Mouse (Mus musculus): ENCODE data around the gene Add2.
"Not testable (repeated sequence)": the region's sequence is repeated elsewhere in the genome, so short reads cannot be mapped to it uniquely, and the experiment has no call there.

Add2 gene

DNA sequence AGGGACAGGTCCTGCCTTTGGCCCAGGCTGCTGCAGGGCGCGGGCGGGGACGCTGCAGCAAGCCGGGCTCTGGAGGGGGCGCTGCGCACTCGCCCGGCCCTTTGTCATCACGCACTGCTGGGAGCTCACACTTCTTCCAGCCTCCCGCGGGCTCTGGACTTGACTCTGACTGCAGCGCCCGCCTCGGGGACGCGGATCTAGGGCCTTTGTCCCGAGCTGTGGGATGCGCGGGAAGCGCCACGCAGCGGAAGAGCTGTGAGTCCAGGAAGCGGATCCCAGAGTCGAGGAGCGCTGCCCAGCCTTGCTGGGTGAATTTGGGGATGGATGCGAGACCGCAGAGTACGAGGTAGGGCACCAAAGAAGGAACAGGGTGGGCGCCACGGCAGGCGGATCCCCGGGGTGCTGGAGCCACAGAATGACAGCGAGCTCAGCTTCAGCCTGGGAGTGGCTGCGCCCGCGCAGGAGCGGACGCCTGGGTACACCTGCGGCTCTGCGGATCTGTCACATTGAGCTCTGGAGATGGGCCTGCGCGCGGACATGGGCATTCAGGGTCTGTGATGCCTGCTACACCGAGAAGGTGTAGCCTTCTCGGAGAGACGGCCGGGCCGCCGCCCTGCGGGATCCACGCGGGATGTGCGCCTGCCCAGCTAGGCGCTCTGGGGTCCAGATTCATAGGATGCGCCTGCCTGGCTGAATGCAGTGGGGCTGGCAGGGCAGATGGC, at the start of gene Add2:
Gene Add2, plus strand, starts transcription at position 81 of the 722 bp plus-strand sequence.
- CTCF ChIA-PET = no interaction called here

DNA sequence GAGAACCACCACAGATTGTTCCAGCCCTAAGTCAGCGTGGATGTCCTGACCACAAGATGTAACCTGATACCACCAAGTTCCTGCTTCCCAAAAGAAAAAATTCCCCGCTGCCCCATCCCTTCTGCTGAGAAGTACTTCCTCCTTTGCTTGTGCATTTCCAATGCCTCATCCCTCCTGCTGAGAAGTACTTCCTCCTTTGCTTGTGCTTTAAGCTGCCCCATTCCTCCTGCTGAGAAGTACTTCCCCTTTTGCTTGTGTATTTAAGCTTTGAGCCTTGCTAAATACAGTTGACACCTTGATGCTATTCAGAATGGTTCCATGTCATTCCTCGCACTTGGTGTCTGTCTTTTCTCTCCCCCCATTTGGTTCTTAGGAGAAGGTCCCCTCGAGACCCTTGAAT, 49.7 kb upstream of the Add2 start:
- CTCF ChIA-PET = interaction anchor here (0.6 kb wide), 1 partner anchor 936 kb away, joined by 3 read pairs; no protein-coding TSS in a partner anchor

DNA sequence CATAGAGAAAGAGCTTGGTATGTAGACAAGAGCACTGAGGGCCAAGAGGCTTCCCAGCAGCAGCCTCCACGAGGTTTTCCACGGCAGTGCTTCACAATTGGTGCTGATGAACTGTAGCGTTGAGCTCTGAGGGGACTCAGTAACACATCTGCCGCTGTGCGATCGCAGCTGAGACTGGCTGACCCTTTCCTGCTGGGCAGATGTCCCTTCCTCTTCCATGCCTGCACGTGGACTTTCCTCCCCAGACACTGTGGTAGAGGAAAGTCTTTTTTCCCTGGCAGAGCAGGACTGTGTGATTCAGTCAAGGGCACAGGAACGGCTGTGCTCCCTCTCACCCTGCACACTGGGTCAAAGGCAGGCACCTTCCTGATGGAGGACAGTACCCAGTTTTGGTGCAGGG, 44.1 kb upstream of the Add2 start:
- CTCF ChIA-PET = no interaction called here

DNA sequence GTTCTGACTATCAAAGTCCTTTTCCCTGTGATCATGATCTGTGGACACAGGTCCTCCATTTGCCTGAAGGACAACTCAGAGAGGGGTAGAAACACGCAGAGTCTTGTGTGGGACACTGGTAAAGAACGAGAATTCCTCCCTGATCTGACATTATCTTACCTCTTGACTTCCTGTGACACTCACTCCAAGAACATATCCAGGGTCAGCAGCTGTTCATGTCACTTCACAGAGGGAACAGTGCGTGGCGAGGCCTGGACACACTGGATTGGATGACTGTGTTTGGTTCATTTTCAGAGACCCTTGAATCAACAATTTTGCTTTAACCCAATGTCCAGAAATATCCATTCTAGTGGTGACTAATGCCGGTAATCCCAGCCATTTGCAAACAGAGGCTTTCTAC, 38.9 kb upstream of the Add2 start:
- CTCF ChIA-PET = not testable (repeated sequence)

DNA sequence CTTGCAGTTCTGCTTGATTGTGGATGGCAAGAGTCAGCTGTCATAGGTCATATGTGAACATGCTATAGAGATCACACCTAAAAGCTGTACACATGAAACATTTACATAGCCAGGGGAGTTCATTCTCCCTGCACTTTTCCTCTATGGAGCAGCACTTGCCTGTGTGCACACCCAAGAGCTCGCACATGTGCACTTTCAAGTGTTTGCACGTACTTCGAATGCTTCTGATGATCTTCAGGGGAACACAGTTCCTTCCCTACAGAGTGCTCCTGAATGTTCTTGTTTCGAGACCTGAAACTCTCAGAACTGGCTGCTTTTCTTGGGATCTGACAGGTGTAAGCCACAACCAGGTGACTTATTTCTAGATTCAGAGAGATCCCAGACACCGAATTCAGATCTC, 37.7 kb upstream of the Add2 start:
- CTCF ChIA-PET = not testable (repeated sequence)

DNA sequence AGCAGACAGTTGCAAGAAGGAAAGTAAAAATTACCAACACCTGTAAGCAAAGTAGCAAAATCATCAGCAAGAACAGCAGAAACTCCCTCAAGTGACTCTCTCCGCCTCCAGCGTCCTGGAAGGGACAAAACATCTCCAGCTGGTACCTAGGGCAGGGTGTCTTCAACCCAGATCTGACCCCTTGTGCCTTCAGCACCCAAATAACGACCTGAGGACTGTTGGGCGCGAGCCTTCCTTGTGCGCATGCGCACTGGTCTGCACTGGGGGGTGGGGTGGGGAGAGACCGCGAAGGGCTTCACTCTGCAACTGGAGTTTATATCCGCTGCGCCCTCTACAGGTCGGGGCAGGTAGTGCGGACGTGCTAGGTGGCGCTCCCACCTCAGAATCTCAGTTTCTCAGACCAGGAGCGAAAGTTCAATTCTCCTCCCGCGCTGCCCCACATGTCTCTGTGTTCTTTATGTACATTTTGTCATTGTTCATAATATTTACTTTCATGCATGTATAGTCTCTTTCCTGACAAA, 25.0 kb upstream of the Add2 start:
- CTCF ChIA-PET = interaction anchor here (0.8 kb wide), 1 partner anchor 65 kb away, joined by 4 read pairs; no protein-coding TSS in a partner anchor

DNA sequence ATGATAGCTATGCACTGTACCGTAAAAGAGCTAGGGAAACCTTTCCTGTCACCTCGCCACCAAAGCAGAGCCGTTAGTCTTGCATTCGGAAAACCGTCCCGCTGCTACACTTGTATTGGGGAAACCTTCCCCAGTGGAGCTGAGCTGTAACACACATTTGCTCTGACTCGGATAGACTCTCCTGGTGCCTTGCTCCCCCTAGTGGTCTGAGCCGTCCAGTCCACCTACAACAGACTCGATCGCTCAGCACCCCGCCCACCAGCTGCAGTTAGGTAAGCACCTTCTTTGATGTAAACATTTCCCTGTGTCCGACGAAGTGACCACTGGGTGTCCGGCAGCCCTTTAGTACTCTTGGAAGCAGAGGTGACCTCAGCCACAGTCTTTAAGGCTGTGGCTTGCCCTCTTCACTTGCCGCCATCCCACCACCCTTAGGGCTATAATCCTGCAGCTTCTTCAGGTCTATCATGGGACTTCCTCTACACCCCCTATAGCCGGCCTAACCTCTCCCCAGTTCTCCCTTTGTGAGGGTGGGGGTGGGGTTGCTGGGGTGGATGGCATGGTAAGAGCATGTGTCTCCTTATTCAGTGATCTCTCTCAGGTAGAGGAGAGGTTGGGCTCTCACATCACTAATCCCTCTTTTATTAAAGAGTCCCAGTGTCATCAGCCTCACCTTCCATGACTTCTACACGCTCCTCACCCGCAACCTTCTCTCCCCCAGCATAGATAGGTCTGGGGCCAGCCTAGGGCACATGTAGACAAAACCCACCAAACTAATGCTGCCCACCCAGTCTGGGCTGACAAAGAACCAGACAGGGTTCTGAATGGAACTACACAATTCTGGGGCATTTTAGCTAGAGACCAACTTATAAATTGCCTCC, 24.0 kb upstream of the Add2 start:
- CTCF ChIA-PET = interaction anchor here (0.8 to 1.1 kb wide), 3 partner anchors 38 to 90 kb away, joined by 3 to 4 read pairs (median 3); no protein-coding TSS in a partner anchor

DNA sequence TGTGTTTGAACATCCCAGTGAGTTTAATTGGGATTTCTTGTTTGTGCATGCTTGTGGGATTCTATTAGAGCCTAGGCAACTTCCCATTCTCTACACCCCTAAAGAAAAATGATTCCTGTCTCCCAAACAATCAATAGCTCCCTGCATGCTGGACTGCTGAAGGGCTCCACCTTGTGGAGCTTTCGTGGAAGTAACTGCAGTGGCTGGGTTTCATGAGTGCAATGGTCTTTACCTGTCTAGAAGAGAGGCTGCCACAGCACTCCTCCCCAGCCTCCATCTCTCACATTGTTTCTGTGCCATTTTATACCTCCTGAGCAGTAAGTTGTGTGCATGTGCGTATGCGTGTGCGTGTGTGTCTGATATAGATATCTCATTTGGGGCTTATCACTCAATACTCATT, 18.5 kb upstream of the Add2 start:
- CTCF ChIA-PET = no interaction called here

DNA sequence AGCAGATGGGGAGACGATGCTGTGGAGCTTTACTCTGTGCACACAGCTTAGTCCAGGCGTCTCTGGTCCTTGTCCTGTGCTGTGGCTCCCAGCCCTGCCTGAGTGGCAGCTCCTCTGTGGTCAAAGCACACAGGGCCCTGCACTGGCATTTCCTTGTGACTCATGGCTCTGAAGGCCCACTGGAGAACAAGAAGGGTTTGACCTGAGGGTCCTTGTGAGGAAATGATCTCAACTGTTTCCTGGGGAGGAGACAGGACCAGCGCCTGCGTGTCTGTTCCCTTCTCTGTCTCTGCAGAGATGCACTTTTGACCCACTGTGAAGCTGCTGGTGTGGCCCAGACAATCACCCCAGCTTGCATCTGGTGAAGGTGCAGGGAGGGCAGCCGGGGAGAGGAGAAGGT, 13.7 kb upstream of the Add2 start:
- CTCF ChIA-PET = not testable (repeated sequence)

DNA sequence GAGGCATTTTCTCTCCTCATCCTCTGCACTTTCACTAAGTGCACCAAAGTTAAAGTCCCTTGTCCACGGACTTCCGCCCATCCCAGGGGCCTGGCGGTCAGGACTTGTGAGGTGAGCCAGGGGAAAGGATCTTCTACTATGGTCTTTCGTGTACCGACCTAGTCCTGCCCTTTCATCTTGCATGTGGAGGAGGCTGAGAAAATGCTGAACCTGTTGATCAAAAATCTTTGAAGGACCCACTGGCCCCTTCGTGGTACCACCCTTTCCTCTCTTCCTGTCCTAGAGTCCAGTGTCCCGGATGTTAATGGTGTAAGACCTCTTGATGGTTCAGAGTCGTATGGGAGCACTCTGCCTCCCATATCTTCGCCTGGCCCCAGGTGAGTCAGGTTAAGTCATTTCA, 12.6 kb upstream of the Add2 start, which contains the start of gene Figla:
Gene Figla, plus strand, starts transcription at position 301 of the 400 bp plus-strand sequence.
- CTCF ChIA-PET = no interaction called here

DNA sequence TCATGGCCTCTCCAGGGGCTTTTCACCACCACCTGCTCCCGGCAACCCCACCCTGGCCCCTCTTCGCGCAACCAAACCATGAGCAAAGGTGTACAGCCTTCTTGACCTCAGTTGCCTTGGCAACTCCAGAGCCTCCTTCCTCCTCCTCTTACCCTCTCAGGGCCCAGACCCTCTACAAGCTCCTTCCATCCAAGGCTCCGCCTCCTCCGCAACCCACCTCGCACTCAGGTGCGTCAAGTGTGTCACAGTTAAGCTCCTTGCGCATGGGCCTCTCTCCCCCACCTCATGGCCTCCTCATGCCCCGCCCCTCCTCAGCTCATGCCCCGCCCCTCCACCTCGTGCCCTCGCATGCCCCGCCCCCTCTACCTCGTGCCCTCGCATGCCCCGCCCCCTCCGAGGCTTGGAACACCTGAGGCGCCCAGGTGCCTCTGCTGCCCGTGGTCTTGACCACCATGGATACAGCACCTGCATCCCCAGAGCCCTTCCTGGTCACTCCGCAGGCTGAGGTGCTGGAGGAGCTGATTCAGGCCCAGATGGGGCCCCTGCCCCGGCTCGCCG, 11.6 kb upstream of the Add2 start:
- CTCF ChIA-PET = no interaction called here

DNA sequence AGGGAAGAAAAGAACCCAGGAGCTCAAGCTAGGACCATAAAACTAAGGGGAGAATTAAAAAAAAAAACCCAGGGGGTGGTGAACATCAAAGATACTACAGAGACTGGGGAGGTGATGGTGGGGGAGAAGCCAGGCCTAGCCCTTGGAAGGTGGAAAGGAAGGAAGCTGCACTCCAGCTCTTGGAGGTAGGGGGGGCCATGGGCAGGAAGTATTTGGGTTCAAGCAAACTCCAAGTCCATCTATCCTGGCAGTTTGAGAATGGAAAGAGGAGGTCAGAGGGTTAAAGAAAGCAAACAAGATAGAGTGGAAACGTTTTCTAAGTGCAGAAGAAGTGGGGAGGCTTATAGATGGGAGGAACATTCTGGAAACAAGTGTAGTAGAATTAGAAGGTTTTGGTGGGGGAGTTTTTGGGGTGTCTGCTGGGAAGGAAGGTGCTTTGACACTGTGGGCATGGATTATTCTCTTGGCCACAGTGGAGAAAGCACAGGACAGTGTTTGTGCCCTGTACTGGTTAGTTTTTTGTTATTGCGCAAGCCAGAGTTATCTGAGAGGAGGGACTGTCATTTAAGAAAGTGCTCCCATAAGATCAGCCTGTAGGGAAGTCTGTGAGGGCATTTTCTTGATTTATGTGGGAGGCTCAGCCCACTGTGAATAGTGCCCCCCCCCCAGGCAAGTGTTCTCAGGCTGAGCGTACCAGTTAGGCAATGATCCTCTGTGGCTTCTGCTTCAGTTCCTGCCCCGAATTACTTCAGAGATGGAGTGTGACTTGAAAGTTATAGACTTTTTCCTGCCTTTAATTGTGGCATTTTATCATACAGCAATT, 8.9 kb upstream of the Add2 start:
- CTCF ChIA-PET = no interaction called here

DNA sequence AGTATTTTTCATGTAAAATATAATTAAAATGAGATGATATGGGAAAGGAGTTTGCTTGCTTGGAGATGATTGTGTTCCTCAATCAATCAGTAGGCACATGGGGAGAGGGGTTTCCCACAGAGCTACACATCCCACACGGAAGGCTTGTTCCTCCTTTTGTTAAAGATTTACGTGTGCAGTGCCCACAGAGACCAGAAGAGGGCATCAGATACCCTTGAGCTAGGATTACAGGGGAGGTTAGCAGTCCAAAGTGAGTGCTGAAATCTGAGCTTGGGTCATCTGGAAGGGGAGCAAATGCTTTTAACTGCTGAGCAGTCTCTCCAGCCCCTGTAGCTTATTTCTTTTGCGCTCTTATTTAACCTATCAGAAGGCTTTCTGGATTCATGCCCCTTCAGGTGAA, 7.5 kb upstream of the Add2 start:
- CTCF ChIA-PET = no interaction called here

DNA sequence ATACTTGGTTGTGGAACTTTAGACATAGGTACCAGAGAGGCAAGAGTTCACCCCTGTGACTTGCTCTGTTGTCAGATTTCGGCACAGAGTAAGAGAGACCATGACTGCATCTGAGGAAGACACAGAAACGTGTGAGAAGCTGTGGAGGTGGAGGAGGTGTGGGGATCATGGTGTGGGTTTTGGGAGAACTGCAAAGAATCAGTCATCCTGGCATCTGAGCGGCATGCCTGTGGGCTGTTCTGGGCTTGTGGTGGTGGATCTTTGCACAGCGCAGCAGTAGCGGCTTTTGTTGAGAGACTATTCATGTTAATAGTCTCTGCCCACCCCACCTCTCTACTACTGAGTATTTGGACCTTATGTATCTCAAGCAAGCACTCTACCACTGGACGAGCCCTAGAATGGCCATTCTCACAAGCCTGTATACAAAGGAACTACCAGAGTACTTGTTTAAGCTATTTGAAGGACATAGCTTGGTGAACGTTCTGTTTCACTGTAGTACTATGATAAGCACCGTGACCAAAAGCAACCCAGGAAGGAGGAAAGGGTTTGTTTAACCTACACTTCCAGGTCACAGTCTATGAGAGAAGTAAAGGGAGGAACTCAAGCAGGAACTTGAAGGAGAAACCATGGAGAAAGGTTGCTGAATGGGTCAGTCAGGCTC, 1.7 kb upstream of the Add2 start:
- CTCF ChIA-PET = no interaction called here

DNA sequence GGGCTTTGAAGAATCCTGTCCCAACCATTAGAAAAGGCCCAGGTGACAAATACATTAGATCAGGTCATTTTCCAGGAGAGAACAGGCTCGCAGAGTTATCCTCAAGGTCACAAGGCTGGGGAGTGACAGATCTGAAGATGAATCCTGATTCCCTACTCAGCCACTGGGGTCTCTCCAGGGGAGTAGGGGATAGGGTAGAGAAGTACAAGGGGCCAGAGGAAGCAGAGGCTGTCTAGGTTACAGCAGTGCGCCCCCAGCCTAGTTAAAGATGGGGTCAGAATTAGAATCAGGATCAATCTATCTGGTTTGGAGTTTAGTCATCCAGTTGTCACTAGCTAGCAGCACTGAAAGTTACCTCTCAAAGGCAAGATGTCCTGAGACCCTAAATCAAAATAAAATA, 331 bp upstream of the Add2 start:
- CTCF ChIA-PET = no interaction called here

DNA sequence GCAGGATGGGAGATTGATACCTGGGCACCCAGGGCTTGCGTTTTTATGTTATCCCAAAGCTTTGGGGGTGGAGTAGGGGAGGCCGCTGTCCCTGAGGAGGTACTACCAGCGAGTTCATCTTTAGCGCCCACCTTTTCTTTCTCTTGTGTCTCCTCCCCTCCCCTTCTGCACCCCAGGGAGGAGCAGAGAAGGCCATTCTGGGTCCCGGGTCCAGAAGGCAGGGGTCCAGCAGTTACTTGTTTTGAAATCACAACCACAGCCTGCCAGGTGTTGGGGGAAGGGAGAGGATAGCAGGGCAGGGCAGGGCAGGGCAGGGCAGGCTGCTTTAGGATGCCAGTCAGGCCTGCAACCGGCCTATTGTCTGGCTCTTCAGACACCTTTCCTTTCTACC, 837 bp downstream of the Add2 start:
- CTCF ChIA-PET = no interaction called here

DNA sequence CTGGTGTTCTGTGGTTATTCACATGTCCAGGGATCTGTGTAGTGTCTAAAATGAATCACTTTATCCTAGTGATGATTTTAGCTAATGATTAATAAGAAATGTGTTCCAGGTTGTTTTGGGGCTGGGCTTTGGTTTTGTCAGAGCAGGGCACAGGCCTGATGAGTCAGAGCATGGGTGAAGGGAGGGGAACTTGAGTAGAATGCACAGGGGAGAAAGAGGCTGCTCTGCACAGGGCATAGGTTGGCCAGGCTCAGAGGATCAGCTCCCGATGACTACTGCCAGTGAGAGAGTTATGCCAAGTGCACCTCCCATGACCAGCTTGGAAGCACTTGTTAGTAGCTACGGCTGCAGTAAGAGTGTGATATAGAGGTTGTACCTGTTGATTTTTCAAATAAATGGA, 3.0 kb downstream of the Add2 start:
- CTCF ChIA-PET = no interaction called here

DNA sequence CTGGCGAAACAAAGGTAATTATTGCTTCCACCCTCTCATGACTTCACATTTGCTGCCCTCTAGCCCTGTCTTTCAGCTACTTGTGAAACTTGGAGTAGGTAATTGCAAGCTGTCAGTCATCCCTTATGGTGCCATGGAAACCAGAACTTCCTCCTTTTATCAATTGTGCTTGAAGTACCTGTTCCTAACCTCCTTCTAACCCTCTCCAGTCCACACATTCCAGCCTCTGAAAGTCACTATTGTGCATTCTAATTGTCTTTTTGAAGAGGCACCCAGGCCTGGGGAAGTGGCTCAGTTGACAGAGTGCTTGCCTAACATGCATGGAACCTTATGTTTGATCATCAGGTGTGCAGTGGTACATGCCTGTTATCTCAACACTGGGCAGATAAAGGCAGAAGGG, 5.2 kb downstream of the Add2 start:
- CTCF ChIA-PET = no interaction called here

DNA sequence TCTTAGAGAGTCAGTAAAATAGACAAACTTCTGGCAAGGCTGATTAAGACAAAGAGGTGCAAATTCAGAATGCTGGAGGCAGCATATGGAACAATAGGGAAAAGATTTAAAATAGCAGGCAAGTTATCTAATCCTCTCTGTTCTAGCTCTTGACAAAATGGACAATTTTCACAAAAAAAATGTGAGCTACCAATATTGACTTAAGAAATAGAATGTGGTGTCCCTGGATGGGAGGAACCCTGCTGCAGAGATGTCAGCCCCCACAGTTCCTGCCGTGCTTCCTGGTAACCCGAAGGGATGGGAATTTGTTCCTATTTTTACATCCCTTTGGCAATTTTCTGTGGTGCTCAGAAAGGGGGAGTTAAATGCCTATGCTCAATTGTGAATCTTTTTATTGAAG, 10.4 kb downstream of the Add2 start:
- CTCF ChIA-PET = no interaction called here

DNA sequence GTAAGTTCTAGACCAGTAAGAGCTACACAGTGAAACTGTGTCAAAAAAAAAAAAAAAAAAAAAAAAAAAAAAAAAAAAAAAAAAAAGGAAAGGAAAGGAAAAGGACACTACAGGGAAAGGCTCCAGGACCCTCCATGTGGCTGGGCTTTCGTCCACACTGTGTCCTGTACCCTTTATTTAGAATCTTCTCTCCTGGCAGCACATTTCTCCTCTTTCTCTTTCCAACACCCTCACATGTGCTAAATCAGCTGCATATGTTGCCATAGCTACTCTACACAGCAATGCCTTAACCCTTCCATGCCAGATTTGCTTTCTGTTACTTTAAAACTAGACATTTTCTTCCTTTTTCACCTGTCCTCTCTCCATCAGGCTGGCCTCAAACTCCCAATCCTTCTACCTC, 11.7 kb downstream of the Add2 start:
- CTCF ChIA-PET = no interaction called here

DNA sequence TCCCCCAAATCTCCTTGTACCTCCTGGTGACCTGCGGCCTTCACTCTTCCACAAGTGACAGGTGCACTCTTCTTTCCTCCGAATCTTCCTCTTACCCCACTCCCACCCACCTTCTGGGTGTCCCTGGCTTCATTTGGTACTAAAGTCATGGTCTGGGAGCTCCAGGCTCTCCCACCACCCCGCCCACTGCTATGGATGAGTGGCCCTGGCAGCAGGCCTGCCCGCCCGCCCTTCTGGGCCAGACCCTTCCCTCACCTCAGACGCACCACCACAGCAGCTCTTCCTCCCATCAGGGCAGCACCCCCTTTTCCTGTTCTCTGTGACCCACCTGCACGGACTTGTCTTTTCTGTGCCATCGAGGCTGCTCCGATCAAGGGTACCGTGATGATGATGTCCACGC, 19.0 kb downstream of the Add2 start:
- CTCF ChIA-PET = no interaction called here
